Mouse (Mus musculus): ENCODE data around the gene Hhipl1.

Gene Hhipl1

DNA sequence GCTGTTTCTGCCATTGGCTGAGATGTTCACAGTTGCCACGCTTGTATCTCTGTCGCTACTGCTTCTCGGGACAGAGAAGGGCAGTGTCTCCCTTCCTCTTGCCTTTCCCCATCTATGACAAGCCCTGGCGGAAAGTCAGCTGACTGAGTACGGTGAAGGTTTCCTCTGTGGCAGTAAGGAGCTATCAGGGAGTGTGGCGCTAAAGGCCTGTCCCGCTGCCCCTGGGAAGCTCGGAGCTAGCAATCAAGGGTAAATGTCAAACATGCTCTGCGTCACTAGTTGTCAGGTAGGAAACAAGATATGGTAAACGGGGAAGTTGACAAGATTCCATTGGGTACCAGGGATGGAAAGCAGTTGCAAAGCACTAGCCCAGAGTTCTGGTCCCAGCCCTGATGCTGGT lies 9.7 kb downstream of the Hhipl1 start:
- no peak for DNase-seq

DNA sequence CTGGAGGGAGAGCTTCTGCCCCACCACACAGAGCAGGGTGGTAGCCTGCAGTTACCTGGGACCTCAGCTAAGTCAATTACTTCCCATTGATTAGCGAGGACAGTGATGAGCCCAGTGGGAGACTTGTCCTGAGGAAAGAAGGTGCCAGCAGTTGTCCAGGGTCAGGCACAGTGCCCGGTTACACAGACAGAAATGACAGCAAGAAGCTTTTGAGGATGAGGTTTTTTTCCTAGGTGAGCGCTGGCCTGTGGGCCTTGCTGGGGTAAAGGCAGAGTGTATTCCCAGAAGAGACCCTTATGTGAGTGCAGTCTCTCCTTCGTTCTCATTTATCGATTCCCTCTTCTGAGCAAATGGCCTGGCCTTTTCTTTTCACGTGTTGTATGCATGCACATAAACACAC lies 10.6 kb downstream of the Hhipl1 start:
- no peak for DNase-seq

GRCm38 (mm10) chr12:108317201-108317738 lies 11.2 kb downstream of the Hhipl1 start:
- DNase-seq, result no peak

DNA sequence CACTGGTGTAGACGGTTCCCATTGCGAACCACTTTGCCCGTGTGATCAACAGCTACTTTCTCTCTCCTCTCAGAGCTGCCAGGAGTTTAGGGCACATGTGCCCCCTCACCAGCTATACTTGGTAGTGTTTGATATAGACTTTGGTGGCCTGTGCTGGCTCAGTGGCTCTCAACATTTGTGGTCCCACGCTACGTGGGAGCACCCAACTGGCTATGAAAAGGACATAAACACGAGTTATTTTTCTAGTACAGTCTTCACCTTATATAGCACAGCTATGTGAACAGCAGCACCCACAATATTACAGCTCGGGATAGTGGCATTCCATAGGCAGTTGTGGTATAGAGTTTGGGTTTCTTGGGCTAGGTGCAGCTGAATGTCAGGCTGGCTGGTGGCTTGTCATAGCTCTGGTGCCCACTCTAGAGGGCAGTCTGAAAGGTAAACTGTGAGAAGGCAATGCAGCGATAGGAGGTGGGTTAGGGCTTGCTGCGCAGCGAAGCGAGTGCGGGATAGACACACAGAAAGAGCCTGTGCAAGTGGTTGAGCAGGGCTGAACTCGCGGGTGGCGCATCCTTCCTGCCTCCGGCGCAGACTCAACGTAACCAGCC lies 11.9 kb downstream of the Hhipl1 start:
- DNase-seq, result no peak

DNA sequence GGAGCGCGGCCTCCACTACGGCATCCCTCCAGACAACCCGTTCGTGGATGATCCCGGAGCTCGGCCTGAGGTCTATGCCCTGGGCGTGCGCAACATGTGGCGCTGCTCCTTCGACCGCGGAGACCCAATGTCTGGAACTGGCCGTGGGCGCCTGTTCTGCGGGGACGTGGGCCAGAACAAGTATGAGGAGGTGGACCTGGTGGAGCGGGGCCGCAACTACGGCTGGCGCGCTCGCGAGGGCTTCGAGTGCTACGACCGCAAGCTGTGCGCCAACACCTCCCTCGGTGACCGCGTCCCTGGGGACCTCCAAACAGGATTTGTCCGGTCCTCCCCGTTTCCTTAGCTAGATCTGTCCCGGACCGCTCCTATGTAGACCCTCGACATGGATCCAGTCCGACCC lies 12.4 kb downstream of the Hhipl1 start:
- DNase-seq, result no peak

GRCm38 (mm10) chr12:108320096-108320495 lies 14.0 kb downstream of the Hhipl1 start:
- DNase-seq, result no peak

- DNase-seq, result no peak
These were observed 20.3 kb downstream of the Hhipl1 start for GRCm38 (mm10) chr12:108326401-108326800.

- DNase-seq, result no peak
These were observed 21.9 kb downstream of the Hhipl1 start for GRCm38 (mm10) chr12:108327889-108328491.

DNA sequence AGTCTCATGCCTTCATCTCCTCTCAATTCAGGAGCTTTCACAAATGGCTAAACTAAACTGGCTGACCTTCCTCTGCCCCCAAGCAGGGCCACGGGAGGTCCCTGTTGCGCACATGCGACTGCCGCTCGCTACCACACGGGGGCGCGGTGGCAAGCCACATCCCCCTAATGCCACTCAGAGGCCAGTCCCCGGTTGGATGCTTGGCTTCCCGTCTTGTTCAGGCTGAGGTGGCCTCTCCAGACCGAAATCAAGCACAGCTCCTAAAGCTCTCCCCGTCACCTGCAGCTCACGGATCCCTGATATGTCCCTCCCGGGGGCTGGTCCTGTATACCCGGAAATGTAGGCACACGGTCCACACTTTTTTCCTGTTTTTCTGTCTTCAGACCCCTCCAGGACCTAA lies 27.0 kb downstream of the Hhipl1 start:
- DNase-seq, result peak; percentile 77

DNA sequence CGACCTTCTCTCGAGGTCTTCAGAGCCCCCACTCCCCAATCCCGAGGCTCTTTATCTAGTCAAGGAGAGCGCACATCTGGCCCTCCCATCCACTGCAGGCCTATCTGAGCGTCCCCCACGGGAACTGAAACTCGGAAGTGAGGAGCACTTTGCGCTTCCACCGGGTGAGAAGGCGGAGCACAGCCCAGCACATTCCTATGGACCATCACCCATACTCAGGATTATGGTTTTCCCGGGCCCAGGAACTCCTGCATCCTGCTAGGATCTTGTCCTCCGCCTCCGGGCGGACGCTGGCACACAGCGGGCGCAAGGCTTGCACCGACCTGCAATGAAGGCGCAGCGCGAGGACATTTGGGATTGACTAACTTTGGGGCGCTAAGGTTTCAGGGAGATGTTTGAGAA lies 27.4 kb downstream of the Hhipl1 start:
- no peak for DNase-seq

- DNase-seq, result peak; percentile 92
These were observed 27.9 kb downstream of the Hhipl1 start, which contains the start of gene Cyp46a1 for GRCm38 (mm10) chr12:108333895-108334445. Gene Cyp46a1 (plus strand): TSS chr12:108334381.

- peak; percentile 5 for DNase-seq
These were observed 28.5 kb downstream of the Hhipl1 start for GRCm38 (mm10) chr12:108334529-108334928.

- peak; percentile 25 for DNase-seq
These were observed 32.6 kb downstream of the Hhipl1 start for GRCm38 (mm10) chr12:108338572-108339190.

- DNase-seq, result no peak
These were observed 42.1 kb downstream of the Hhipl1 start for GRCm38 (mm10) chr12:108348151-108348550.

- DNase-seq, result no peak
These were observed 43.0 kb downstream of the Hhipl1 start for GRCm38 (mm10) chr12:108349026-108349425.

- DNase-seq, result no peak
These were observed 44.9 kb downstream of the Hhipl1 start for GRCm38 (mm10) chr12:108350931-108351330.

GRCm38 (mm10) chr12:108352371-108353136 lies 46.5 kb downstream of the Hhipl1 start:
- DNase-seq, result no peak

DNA sequence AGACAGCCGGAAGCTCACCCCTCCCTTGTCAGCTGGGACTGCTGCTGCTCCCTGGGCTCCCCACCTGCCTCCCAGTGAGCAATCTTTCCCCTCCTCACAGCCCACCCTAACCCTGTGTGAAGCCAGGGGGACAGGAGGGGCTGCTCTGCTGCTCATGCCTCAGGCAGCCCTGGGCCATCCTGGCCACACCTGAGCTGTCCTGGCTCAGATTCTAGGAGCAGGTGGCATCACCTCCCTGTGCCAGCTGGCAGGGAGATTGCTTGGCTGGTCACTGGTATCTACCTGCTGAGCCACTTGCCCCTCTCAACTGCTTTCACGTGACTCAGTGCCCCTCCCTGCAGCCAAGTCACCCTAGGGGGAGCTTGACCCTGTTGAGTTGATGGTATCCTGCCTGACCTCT lies 48.2 kb downstream of the Hhipl1 start:
- no peak for DNase-seq

DNA sequence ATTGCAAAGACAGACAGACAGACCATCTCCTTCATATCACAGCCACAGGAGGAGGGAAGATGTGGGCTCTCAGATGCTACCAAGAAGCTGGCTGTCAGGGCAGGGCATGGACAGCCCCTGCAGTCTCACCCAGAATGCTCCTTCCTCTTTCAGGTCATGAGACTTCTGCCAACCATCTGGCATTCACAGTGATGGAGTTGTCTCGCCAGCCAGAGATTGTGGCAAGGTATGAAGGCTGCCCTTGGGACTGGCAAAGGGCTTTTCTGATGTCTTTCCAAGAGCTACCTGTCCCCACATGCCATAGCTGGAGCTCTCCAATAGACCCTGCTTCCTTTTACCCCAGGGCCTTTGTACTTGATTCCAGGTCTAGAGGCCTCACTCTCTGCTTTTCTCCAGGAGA lies 49.2 kb downstream of the Hhipl1 start:
- no peak for DNase-seq

GRCm38 (mm10) chr12:108355986-108356385 lies 49.9 kb downstream of the Hhipl1 start:
- DNase-seq, result no peak

DNA sequence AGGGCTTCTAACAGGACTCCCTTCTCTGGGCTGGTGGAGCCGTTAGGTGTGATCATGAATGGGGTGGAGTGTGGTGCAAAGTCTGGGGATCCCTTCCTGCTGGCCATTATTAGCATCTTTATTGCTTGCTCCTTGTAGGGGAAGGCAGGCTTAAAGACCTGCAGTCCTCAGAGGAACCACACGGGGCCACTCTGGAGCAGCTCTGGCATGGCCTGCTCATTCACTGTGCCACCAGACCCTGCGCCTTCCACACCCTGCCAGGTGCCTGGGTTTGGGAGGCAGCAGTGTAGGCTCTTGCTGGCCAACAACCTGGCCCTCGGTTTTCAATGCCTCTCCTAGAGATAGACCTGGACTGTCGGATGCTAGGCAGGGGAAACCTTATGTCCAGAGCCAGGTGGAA lies 57.7 kb downstream of the Hhipl1 start:
- DNase-seq, result peak; percentile 43

DNA sequence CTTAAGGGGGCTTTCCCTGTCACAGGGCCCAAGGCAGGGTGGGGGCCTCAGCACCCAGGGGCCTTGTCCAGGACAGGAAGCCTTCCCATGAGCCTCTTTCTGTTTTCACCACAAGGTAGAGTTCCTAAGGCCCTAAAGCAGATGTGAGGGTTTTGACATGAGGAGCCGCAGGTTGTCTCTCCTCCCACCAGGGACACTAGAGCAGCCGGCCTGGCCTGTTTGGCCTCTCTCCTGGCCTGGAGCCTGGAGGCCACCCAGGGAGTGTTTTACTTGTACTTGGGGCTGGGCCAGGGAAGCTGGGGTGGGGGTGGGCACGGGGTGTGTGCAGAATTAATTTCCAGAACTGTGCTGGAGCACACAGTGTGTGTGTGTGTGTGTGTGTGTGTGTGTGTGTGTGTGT lies 59.3 kb downstream of the Hhipl1 start:
- DNase-seq, result no peak

DNA sequence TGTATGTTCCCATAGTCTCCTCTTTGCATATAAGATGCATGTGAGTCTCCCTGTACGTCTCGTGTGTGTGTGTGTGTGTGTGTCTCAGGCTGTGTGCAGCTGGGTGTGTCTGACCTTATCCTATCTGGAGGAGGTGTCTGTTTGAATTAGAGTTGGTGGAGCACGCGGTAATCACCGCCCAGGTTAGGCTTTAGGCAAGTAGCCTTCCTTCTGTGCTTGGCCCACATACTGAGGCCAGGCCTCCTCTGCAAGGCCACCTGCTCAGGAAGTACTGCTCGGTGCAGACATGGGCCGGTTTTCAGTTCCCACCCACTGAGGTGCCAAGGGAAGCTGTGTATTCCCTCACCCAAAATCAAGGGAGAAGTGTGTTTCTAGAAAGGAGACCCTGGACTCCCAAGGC lies 59.8 kb downstream of the Hhipl1 start:
- DNase-seq, result no peak
